Mouse (Mus musculus) kidney, embryonic 14.5 days (tissue): ENCODE data around the gene Immt. TPM values are rescaled to one million over a fixed set of nuclear protein-coding genes. Genes with fewer than 3 reads are reported as not detected.

Source experiments
- ATAC-seq: fragments of 200-750 bp; cut with Nextera tagmentation; 2 replicates; pipeline ENCODE4 v1.8.0; 2017; ENCODE audit warnings: moderate number of reproducible peaks, mild to moderate bottlenecking, moderate TSS enrichment, moderate library complexity; ENCODE audit not compliant: low FRiP score, low TSS enrichment
- H3K27ac ChIP-seq: fragments of 300-500 bp; sonication (generic); 2 replicates; pipeline ENCODE4 v1.5.1; 2014; ENCODE audit warnings: low read depth, mild to moderate bottlenecking, low read length, moderate library complexity, mixed read lengths
- H3K27me3 ChIP-seq: fragments of 300-500 bp; sonication (generic); 2 replicates; pipeline ENCODE4 v1.6.1; 2014; ENCODE audit warnings: mild to moderate bottlenecking, low read length; ENCODE audit not compliant: control insufficient read depth, insufficient read depth
- H3K36me3 ChIP-seq: fragments of 300-500 bp; sonication (generic); 2 replicates; pipeline ENCODE4 v1.6.1; 2014; ENCODE audit warnings: low read length, mixed read lengths; ENCODE audit not compliant: control insufficient read depth, insufficient read depth
- H3K4me1 ChIP-seq: fragments of 300-500 bp; sonication (generic); 2 replicates; pipeline ENCODE4 v1.6.1; 2014; ENCODE audit warnings: low read length, mixed read lengths; ENCODE audit not compliant: control insufficient read depth, insufficient read depth
- H3K4me2 ChIP-seq: fragments of 300-500 bp; sonication (generic); replicated peaks from 2 replicates; pipeline ENCODE4 v1.6.1; 2014; ENCODE audit warnings: low read depth, mild to moderate bottlenecking, low read length
- H3K4me3 ChIP-seq: fragments of 300-500 bp; sonication (generic); 2 replicates; pipeline ENCODE4 v1.5.1; 2014; ENCODE audit warnings: mild to moderate bottlenecking, low read length
- H3K9ac ChIP-seq: fragments of 300-500 bp; sonication (generic); 2 replicates; pipeline ENCODE4 v1.6.1; 2014; ENCODE audit warnings: low read depth, mild to moderate bottlenecking, low read length, moderate library complexity
- H3K9me3 ChIP-seq: fragments of 300-500 bp; sonication (generic); 2 replicates; pipeline ENCODE4 v1.6.1; 2016; ENCODE audit warnings: low read length; ENCODE audit not compliant: control insufficient read depth
- WGBS: fragments of 180-500 bp; shearing (Covaris S2); extraction: QIAGEN DNeasy Blood & Tissue Kit; methylation state at CpG from one replicate; pipeline ENCODE4 v1.1.7; 2014; 5-methylcytosine and 5-hydroxymethylcytosine counted together
- polyA plus RNA-seq: library from polyadenylated mRNA; unstranded; fragments of >200 nt; fragmentation: Nextera tagmentation; extraction: Ambion mirVana; gene quantifications from 2 replicates; pipeline ENCODE4 v1.2.1, GENCODE M21; 2014

The Immt gene
- polyA plus RNA-seq, 1 experiment from 2014 or later: 226 TPM

DNA sequence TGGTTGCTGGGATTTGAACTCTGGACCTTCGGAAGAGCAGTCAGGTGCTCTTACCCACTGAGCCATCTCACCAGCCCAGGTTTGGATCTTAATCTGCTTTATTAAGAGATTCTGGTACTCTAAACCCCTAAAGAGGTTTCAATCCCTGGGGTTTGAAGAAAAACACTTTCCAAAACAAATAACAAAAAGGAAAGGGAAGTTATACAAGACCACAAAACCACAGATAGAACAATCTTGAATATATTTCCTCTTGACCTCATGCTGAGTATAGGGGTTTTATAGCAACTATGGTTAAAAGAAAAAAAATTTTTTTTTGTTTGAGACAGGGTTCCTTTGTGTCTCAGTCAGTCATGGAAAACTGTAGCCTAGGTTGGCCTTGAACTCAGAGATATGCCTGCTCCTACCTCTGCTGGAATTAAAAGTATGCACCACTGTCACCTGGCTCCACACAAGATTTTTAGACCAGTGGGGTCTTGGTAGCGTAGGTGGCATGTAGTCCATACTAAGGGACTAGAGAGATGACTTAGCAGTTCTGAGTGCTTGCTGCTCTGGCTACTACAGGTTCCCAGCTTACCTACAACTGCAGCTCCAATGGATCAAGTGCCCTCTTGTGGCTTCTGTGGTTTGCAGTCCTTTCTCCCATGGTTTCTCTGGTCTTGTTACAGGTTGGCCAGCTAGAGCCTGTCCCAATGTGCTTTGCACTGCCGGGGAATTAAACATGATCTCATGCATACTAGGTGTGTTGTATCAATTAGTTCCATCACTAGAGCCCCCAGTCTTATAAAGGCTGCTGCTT lies 47.0 kb downstream of the Immt start:
- Histone ChIP-seq H3K9me3 (no peaks in the 10 kb centered on the region), H3K27me3 (no peaks in the 10 kb centered on the region), H3K4me3 (no peak overlapping the region), H3K4me2 (no peak overlapping the region), H3K4me1 (no peaks in the 10 kb centered on the region), H3K9ac (no peak overlapping the region), H3K36me3 (peaks cover 85% of the 10 kb centered on the region), H3K27ac (no peak overlapping the region)
- ATAC-seq: no peak
- 91% methylated on average over 3 of the region's 3 CpGs for WGBS

DNA sequence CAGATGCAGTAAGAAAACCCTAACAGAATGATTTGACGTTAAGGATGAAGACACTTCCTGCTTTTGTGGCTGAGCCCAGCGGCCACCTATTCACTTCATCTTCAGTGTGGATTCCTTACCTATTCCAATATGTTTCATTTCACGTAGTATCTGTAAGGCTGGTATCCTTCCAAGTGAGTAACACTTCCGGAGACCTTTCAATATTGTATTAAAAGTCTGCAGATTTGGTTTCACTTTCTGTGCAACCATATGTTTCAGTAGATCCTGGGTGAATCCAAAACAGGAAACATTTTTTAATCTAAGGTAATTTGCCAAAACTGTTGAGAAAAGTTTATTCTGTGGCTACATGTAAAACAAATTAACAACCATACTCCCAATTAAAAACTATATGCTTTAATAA lies 62.1 kb downstream of the Immt start:
- no peaks in the 10 kb centered on the region for H3K27me3 ChIP-seq
- no peak for ATAC-seq
- H3K4me1 ChIP-seq: no peaks in the 10 kb centered on the region
- no peak overlapping the region for H3K9ac ChIP-seq
- no peak overlapping the region for H3K4me3 ChIP-seq
- no peak overlapping the region for H3K27ac ChIP-seq
- whole genome bisulfite sequencing: 94% methylated on average over 4 of the region's 4 CpGs
- H3K4me2 ChIP-seq: no peak overlapping the region
- H3K9me3 ChIP-seq: no peaks in the 10 kb centered on the region
- H3K36me3 ChIP-seq: peaks cover 98% of the 10 kb centered on the region

DNA sequence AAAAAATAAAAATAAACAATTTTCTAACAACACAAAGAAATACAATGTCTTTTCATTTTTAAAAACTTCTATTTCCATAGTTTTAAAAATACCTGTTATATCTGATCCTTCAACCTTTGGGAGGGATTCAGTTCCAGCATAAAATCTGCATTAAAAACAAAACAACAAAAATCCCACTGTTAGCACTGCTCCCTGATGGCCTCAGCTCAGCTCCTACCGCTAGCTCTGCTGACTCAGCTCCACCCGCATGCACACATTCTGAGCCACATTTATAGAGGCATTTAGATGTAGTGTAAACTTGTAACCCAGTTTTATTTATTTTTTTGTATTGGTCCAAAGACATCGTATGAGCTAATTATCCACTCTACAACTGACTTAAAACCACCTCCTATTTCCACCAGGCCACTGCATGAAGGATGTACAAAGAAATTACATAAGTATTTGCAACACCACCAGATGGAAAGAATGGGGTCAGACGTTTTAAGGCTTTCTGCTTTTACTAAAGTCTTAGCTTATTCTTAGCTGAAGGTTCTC lies 76.6 kb downstream of the Immt start:
- ATAC-seq: no peak
- WGBS: 6% methylated on average over 4 of the region's 4 CpGs
- Histone ChIP-seq H3K4me3 (peak overlapping the region; percentile 85), H3K27ac (no peak overlapping the region), H3K9ac (peak overlapping the region; percentile 73), H3K4me2 (peak overlapping the region; percentile 82), H3K4me1 (peaks cover 10% of the 10 kb centered on the region; the same call in 1 of the 2 replicates), H3K9me3 (no peaks in the 10 kb centered on the region), H3K27me3 (no peaks in the 10 kb centered on the region), H3K36me3 (peaks cover 38% of the 10 kb centered on the region)

DNA sequence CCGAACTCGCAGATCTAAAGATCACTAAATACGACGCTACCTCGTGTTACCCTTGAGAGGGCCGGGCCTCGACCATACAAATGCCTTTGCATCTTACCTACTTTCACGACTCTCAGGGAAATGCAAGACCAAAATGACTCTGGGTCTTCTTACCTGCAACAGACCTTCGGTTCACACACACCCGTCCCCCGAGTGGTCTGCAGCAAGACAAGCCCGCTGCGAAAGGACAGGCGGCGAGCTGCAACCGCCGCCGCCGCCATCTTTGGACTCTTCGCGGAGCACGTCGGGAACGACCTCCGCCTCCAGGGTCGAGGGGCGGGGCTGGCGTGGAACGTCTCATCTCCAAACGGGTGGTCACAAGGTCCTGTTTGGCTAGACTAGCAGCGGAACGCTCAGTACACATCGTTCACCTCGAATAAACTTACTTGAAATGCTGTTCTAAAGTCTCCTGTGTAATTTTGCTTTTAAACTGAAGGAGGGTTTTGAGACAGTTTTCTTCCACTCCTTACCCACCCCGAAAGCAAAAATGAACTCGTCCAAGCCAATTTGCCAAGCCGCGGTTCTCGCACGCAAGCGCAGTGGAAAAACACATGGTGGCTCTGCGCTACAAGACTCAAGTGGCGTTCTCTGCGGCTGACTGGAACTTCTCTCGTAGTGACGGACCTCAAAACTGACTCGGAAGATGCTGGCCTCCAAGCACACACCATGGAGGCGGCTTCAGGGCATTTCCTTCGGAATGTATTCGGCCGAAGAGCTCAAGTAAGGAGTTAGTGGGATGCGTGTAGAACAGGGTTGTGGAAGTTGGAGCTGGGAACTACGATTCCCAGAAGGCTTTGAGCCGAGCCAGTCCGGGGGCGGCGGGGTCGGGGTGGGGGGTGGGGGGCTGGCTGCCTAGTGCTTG lies 77.6 kb downstream of the Immt start, which contains the start of the genes Ptcd3 and Polr1a:
TSS of gene Ptcd3 (minus strand) at position 270 of the 901 bp plus-strand sequence.
TSS of gene Polr1a (plus strand) at position 573 of the 901 bp plus-strand sequence.
- peak; percentile 91 for ATAC-seq
- peaks cover 10% of the 10 kb centered on the region; the same call in 1 of the 2 replicates for H3K4me1 ChIP-seq
- H3K9me3 ChIP-seq: no peaks in the 10 kb centered on the region
- H3K4me3 ChIP-seq: peak within 1 kb of the TSS; percentile 85
- no peaks in the 10 kb centered on the region for H3K27me3 ChIP-seq
- peak within 1 kb of the TSS; percentile 38; the same call in 1 of the 2 replicates for H3K27ac ChIP-seq
- WGBS: under 1% methylated on average over 58 of the region's 58 CpGs
- H3K9ac ChIP-seq: peak within 1 kb of the TSS; percentile 73
- H3K4me2 ChIP-seq: peak within 1 kb of the TSS; percentile 82
- peaks cover 33% of the 10 kb centered on the region for H3K36me3 ChIP-seq

DNA sequence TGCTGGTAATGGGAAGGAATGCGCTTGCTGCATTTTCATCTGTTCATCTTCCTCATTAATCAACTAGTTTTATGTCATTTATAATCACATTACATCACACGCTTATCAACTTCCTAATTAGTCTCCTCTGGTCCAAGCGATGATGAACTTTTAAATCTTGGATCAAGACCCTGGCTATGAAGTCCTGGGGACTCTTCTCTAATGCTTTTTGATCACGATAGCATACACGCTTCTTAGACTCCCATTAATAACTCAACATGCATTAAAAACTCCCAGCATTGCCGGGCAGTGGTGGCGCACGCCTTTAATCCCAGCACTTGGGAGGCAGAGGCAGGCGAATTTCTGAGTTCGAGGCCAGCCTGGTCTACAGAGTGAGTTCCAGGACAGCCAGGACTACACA lies 78.3 kb downstream of the Immt start:
- Histone ChIP-seq H3K9me3 (no peaks in the 10 kb centered on the region), H3K9ac (peak overlapping the region; percentile 73; the same call in 1 of the 2 replicates), H3K27me3 (no peaks in the 10 kb centered on the region), H3K27ac (no peak overlapping the region), H3K36me3 (peaks cover 32% of the 10 kb centered on the region), H3K4me1 (peaks cover 10% of the 10 kb centered on the region; the same call in 1 of the 2 replicates), H3K4me3 (peak overlapping the region; percentile 85), H3K4me2 (peak overlapping the region; percentile 82)
- ATAC-seq: peak; percentile 10; the same call in 1 of the 2 replicates
- WGBS: 27% methylated on average over 10 of the region's 10 CpGs

DNA sequence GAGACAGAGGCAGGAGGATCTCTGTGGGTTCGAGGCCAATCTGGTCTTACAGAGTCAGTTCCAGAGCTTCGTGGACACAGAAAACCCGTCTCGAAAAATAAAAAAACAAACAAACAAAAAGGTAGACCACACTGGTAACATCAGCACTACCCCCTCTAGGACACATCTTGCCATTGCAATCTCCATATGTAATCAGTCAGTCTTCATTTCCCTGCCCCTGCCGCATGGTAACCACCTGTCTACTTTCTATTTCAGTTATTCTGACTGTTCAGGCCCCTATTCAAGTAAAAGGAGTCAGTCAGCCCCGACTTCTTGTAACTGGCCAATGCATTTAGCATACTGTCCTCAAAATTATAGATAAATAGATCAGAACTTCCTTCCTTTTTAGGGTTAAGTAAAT lies 78.7 kb downstream of the Immt start:
- H3K36me3 ChIP-seq: peaks cover 30% of the 10 kb centered on the region
- WGBS: 76% methylated on average over 6 of the region's 6 CpGs

DNA sequence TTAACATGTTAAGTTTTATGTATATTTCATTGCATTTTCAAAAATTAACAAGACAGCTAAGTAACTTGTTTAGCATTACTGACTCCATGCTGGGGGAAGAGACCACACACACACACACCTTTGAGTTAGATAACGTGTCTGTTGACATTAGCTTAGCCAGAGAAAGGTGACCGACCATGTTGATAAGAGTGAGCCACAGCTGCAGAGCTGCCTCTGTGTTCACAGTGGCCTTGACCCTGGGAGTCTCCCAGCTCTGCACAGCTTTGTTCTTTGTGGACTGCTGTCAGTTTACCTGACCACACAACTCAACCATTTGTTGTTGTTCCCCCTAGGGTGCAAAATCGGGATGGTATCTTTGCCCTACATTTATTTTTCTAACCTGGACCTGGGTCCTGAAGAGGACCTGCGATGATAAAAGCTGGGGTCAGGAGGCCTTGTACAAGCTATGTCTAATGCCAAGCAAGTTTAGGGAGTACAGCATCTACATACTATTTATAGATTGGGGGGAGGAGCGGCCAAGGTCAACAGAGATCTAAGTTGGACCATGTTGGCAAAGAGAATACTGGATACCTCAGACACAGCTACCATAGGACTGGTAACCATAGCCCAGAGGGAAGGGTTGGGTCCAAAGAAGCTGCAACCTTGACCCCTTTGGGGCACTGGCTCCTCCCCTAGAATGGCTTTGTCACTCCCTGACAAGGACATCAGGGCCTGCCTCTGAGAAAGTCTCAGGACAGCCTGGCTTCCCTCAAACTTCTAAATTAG lies 80.7 kb downstream of the Immt start:
- H3K4me2 ChIP-seq: no peak overlapping the region
- no peak overlapping the region for H3K27ac ChIP-seq
- no peak for ATAC-seq
- H3K36me3 ChIP-seq: peaks cover 33% of the 10 kb centered on the region
- no peaks in the 10 kb centered on the region for H3K27me3 ChIP-seq
- no peak overlapping the region for H3K4me3 ChIP-seq
- H3K9ac ChIP-seq: no peak overlapping the region
- no peaks in the 10 kb centered on the region for H3K9me3 ChIP-seq
- peaks cover 10% of the 10 kb centered on the region; the same call in 1 of the 2 replicates for H3K4me1 ChIP-seq
- 77% methylated on average over 5 of the region's 5 CpGs for WGBS

More for the DNA sequence above, 78.7 kb downstream of the Immt start:
- Histone ChIP-seq H3K9me3 (no peaks in the 10 kb centered on the region), H3K4me2 (peak overlapping the region; percentile 82), H3K4me1 (peaks cover 10% of the 10 kb centered on the region; the same call in 1 of the 2 replicates), H3K9ac (no peak overlapping the region; the same call in 1 of the 2 replicates), H3K27ac (no peak overlapping the region), H3K4me3 (peak overlapping the region; percentile 85; the same call in 1 of the 2 replicates), H3K27me3 (no peaks in the 10 kb centered on the region)
- no peak for ATAC-seq

DNA sequence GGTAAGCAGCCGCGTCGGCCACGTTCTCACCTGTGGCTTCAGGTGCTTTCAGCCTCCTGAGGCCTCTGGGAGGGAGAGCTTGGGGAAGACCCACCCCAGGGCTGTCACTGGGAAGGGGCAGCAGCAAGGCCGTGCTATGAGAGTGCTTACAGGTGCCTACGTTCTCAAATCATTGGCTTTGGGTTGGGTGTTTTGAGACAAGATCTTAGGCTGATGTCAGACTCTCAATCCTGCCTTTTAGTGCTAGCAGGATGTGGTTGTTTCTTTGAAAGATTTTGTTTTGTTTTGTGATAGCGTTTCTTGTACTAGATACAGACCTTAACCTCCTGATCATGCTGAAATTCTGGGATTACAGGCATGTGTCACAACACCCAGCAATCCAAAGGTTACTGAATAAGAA lies 89.6 kb downstream of the Immt start:
- WGBS: 96% methylated on average over 7 of the region's 7 CpGs
- no peak for ATAC-seq
- Histone ChIP-seq H3K4me1 (no peaks in the 10 kb centered on the region), H3K27me3 (no peaks in the 10 kb centered on the region), H3K9ac (no peak overlapping the region), H3K4me3 (no peak overlapping the region), H3K36me3 (peaks cover 90% of the 10 kb centered on the region), H3K27ac (no peak overlapping the region), H3K4me2 (no peak overlapping the region), H3K9me3 (no peaks in the 10 kb centered on the region)
